Mouse (Mus musculus) hindbrain, embryonic 12.5 days (tissue): Measurements from ENCODE around the gene Eddm3b. TPM values are rescaled to one million over a fixed set of nuclear protein-coding genes. Genes with fewer than 3 reads are reported as not detected.
"Not testable (repeated sequence)": the region's sequence is repeated elsewhere in the genome, so short reads cannot be mapped to it uniquely, and the experiment has no call there.

Source experiments
- ATAC-seq: fragments of 200-750 bp; cut with Nextera tagmentation; 2 replicates; pipeline ENCODE4 v1.8.0; 2017; ENCODE audit warnings: moderate TSS enrichment; ENCODE audit not compliant: low FRiP score
- H3K27ac ChIP-seq: fragments of 300-500 bp; sonication (generic); 2 replicates; pipeline ENCODE4 v1.5.1; 2016; ENCODE audit warnings: mild to moderate bottlenecking
- H3K27me3 ChIP-seq: fragments of 300-500 bp; sonication (generic); 2 replicates; pipeline ENCODE4 v1.6.1; 2016; ENCODE audit warnings: mild to moderate bottlenecking
- H3K36me3 ChIP-seq: fragments of 300-500 bp; sonication (generic); 2 replicates; pipeline ENCODE4 v1.6.1; 2016; ENCODE audit warnings: mild to moderate bottlenecking
- H3K4me1 ChIP-seq: fragments of 300-500 bp; sonication (generic); 2 replicates; pipeline ENCODE4 v1.6.1; 2016
- H3K4me2 ChIP-seq: fragments of 300-500 bp; sonication (generic); replicated peaks from 2 replicates; pipeline ENCODE4 v1.6.1; 2016; ENCODE audit warnings: mild to moderate bottlenecking
- H3K4me3 ChIP-seq: fragments of 300-500 bp; sonication (generic); 2 replicates; pipeline ENCODE4 v1.5.1; 2016; ENCODE audit warnings: mild to moderate bottlenecking
- H3K9ac ChIP-seq: fragments of 300-500 bp; sonication (generic); 2 replicates; pipeline ENCODE4 v1.6.1; 2016; ENCODE audit warnings: mild to moderate bottlenecking, moderate library complexity
- H3K9me3 ChIP-seq: fragments of 300-500 bp; sonication (generic); replicated peaks from 2 replicates; pipeline ENCODE4 v1.6.1; 2016; ENCODE audit warnings: mild to moderate bottlenecking
- WGBS: fragments of 180-500 bp; shearing (Covaris S2); methylation state at CpG from one replicate; pipeline ENCODE4 v1.1.7; 2016; 5-methylcytosine and 5-hydroxymethylcytosine counted together
- polyA plus RNA-seq: library from polyadenylated mRNA; unstranded; fragments of >200 nt; fragmentation: Nextera tagmentation; extraction: Ambion mirVana; gene quantifications from 2 replicates; pipeline ENCODE4 v1.2.1, GENCODE M21; 2016

Gene Eddm3b
- polyA plus RNA-seq, 1 experiment from 2014 or later: not detected

DNA sequence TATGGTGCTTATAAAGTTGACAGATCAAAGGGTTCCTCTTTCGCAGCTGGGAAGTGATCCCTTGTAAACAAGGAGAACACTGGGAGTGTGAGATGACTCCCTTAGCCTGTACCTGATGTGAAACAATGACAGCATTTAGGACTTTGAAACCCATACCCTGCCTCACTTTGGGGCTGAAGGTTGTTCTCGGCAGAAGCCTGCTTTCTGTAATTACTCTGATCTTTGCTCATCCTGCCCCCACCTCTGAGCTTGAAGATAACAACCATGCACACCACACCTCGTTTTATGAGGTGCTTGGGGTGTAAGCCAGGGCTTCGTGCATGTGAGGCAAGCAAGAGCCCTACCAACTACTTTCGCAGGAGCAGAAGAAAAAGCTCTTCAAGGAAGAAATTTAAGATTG is 34.9 kb downstream of the Eddm3b start:
- no peak overlapping the region for H3K27ac ChIP-seq
- H3K4me2 ChIP-seq: no peak overlapping the region
- H3K4me1 ChIP-seq: 0 out of 2 replicates have a peak, but pooled peaks cover 3% of the 10 kb centered on the region
- no peak for ATAC-seq
- no peak overlapping the region for H3K4me3 ChIP-seq
- no peaks in the 10 kb centered on the region for H3K36me3 ChIP-seq
- H3K9ac ChIP-seq: no peak overlapping the region
- WGBS: 66% methylated on average over 5 of the region's 5 CpGs
- H3K9me3 ChIP-seq: no peaks in the 10 kb centered on the region
- H3K27me3 ChIP-seq: no peaks in the 10 kb centered on the region

- ATAC-seq: no peak
- WGBS: 89% methylated on average over 3 of the region's 3 CpGs
Observed at GRCm38 (mm10) chr14:51150206-51150831, 36.1 kb downstream of the Eddm3b start.

DNA sequence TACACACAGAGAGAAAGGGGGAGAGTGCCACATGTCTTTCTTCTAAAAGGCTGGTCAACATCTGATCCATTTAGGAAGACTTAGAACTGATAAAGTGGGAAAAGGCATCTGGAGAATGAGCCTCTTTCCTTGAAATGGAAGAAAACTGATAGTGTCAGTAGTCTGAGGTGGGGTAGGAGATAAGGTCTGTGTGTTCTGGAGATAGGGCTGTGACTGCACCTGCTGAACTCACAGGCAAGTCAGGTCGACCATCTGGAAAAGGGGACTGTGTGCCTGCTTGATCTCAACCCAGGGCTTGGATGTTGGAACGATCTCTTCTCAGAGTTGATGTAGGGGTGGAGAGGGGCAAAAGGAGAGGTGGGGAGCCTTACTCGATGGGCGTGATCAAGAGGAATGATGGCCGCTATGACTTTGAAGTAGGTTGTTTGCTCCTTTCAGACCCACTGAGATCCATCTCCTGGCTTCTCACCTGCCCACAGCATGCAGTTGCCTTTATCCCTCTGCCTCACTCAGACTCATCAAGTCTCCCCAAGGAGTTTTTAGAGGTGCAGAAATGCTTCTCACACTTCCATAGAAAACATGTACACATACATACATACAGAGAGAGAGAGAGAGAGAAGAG is 38.1 kb downstream of the Eddm3b start:
- Histone ChIP-seq H3K4me3 (no peak overlapping the region), H3K9me3 (no peaks in the 10 kb centered on the region), H3K27me3 (no peaks in the 10 kb centered on the region), H3K9ac (no peak overlapping the region), H3K4me2 (no peak overlapping the region), H3K27ac (no peak overlapping the region), H3K36me3 (no peaks in the 10 kb centered on the region), H3K4me1 (no peaks in the 10 kb centered on the region)
- WGBS: 86% methylated on average over 5 of the region's 5 CpGs
- no peak for ATAC-seq

More at GRCm38 (mm10) chr14:51150206-51150831, 36.1 kb downstream of the Eddm3b start:
- Histone ChIP-seq H3K9me3 (no peaks in the 10 kb centered on the region), H3K4me1 (0 out of 2 replicates have a peak, but pooled peaks cover 3% of the 10 kb centered on the region), H3K36me3 (no peaks in the 10 kb centered on the region), H3K4me3 (no peak overlapping the region), H3K9ac (no peak overlapping the region), H3K27ac (no peak overlapping the region), H3K4me2 (no peak overlapping the region), H3K27me3 (no peaks in the 10 kb centered on the region)

DNA sequence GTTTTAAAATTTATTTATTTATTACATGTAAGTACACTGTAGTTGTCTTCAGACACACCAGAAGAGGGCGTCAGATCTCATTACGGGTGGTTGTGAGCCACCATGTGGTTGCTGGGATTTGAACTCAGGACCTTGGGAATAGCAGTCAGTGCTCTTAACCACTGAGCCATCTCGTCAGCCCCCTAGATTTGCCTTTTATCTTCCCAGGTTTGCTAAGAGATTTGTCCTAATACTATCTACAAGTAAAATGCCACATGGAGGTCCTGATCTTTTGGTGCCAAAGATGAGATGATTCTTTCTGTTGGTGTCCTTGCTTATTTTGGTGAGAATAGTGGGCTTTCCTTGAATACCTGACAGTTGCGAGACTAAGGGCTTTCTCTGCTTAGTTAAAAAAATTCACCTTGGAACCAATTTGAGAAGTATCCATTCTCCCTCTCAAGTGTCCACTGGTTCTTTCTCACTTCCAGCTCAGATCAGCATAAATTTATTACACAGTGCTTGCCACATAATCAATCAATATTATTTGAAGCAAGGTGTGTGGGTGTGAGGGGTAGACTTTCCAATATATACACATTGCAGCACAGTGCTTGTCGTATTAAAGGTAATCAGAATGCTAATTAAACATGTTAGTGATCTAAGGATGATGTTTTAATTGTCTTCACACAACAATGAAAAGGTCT is 42.0 kb downstream of the Eddm3b start:
- H3K4me2 ChIP-seq: no peak overlapping the region
- no peaks in the 10 kb centered on the region for H3K36me3 ChIP-seq
- no peaks in the 10 kb centered on the region for H3K9me3 ChIP-seq
- WGBS: 84% methylated on average over 5 of the region's 5 CpGs
- no peaks in the 10 kb centered on the region for H3K27me3 ChIP-seq
- no peak overlapping the region for H3K9ac ChIP-seq
- H3K4me3 ChIP-seq: no peak overlapping the region
- no peak overlapping the region for H3K27ac ChIP-seq
- no peak for ATAC-seq
- no peaks in the 10 kb centered on the region for H3K4me1 ChIP-seq

- WGBS: 76% methylated on average over 4 of the region's 4 CpGs
- ATAC-seq: no peak
- Histone ChIP-seq H3K4me2 (no peak overlapping the region), H3K27ac (no peak overlapping the region), H3K9ac (no peak overlapping the region), H3K4me1 (no peaks in the 10 kb centered on the region), H3K27me3 (no peaks in the 10 kb centered on the region), H3K36me3 (no peaks in the 10 kb centered on the region), H3K4me3 (no peak overlapping the region), H3K9me3 (no peaks in the 10 kb centered on the region)
Observed at GRCm38 (mm10) chr14:51156736-51157068, 42.5 kb downstream of the Eddm3b start.

- no peaks in the 10 kb centered on the region for H3K9me3 ChIP-seq
- H3K36me3 ChIP-seq: no peaks in the 10 kb centered on the region
- H3K27ac ChIP-seq: no peak overlapping the region
- no peak overlapping the region for H3K4me2 ChIP-seq
- no peak overlapping the region for H3K9ac ChIP-seq
- H3K27me3 ChIP-seq: no peaks in the 10 kb centered on the region
- H3K4me1 ChIP-seq: no peaks in the 10 kb centered on the region
- 91% methylated on average over 1 of the region's 1 CpGs for WGBS
- no peak for ATAC-seq
- no peak overlapping the region for H3K4me3 ChIP-seq
Observed at GRCm38 (mm10) chr14:51157072-51157471, 42.8 kb downstream of the Eddm3b start.

DNA sequence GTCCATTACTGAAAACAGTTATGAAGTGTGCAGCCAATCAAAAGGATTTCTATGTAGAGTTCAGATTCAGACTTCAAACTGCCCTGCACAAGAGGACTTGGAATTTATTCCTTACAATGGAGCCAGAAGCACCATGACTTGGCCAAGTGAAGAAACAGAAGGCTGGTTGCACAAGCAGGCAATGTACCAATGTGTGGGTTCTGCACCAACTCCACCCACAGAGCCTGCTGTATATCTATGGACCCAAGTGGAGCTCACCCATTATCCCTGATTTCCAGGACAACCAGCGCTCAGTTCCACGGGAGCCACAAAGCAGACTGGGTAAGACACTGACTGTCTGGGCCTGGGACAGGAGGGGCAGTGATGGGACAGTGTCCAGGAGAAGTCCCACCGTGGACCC is 47.8 kb downstream of the Eddm3b start, which contains the start of gene Rnase2b:
Gene Rnase2b (plus strand): TSS at position 285 of the 400 bp plus-strand sequence.
- not testable (repeated sequence) for H3K9me3 ChIP-seq, H3K36me3 ChIP-seq, H3K4me2 ChIP-seq, H3K27ac ChIP-seq, ATAC-seq, H3K9ac ChIP-seq, H3K4me1 ChIP-seq, H3K27me3 ChIP-seq, H3K4me3 ChIP-seq
- WGBS: 96% methylated on average over 3 of the region's 3 CpGs

DNA sequence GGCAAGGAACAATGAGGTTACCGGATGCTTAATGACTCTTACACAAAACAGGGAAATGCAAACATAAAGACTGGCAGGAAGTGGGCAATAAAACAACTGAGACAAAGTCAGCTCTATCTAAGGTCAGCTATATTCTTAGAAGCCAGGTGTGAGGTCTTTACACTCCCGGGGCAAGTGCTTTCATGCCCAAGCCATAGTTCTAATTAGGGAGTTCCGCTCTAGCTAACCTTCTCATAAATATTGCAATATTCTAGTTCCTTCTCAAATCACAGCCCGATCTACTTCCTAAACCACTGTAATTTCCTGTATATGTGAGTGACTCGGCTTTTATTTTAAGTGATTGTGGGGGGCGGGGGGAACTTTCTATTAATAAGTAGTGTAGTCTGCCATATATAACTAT is 49.1 kb downstream of the Eddm3b start:
- H3K4me1 ChIP-seq, H3K27ac ChIP-seq, H3K4me3 ChIP-seq, ATAC-seq, H3K27me3 ChIP-seq, H3K36me3 ChIP-seq, H3K4me2 ChIP-seq, H3K9ac ChIP-seq, H3K9me3 ChIP-seq: not testable (repeated sequence)
- WGBS: 93% methylated on average over 6 of the region's 6 CpGs

GRCm38 (mm10) chr14:51165435-51165834 is 51.2 kb downstream of the Eddm3b start:
- Histone ChIP-seq H3K36me3 (no peaks in the 10 kb centered on the region), H3K9ac (no peak overlapping the region), H3K4me3 (no peak overlapping the region), H3K27me3 (no peaks in the 10 kb centered on the region), H3K4me1 (no peaks in the 10 kb centered on the region), H3K9me3 (no peaks in the 10 kb centered on the region), H3K4me2 (no peak overlapping the region), H3K27ac (no peak overlapping the region)
- WGBS: 94% methylated on average over 1 of the region's 1 CpGs
- no peak for ATAC-seq

DNA sequence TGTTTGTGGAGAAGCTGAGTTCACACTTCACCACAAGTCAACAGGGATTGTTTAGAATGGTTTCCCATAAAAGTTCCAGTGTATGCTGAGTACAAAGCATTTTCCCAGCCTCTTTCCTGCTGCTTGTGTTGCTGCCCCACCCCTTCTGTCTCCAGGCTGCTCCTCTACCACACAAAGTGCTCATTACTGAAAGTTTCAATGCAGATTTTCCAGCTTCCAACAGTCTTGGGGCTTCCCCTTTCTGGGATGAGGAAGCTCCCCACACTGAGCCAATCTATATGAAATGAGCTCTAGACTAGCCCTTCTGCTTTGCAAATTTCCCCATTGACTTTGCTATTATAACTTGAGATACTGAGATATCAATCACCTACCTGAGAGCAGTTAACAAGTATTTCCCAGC is 51.8 kb downstream of the Eddm3b start:
- Histone ChIP-seq H3K27ac (no peak overlapping the region), H3K27me3 (no peaks in the 10 kb centered on the region), H3K4me1 (no peaks in the 10 kb centered on the region), H3K9ac (no peak overlapping the region), H3K9me3 (no peaks in the 10 kb centered on the region), H3K4me3 (no peak overlapping the region), H3K36me3 (no peaks in the 10 kb centered on the region), H3K4me2 (no peak overlapping the region)
- no peak for ATAC-seq
